Mouse (Mus musculus): ENCODE data around the gene Mrgprb8. TPM values are rescaled to one million over a fixed set of nuclear protein-coding genes. Genes with fewer than 3 reads are reported as not detected.
"Not testable (repeated sequence)": the region's sequence is repeated elsewhere in the genome, so short reads cannot be mapped to it uniquely, and the experiment has no call there.

Gene Mrgprb8
- not detected for total RNA-seq (2021)
- long read RNA-seq, experiment 1: 0 reads
- long read RNA-seq, experiment 2: 0 reads

DNA sequence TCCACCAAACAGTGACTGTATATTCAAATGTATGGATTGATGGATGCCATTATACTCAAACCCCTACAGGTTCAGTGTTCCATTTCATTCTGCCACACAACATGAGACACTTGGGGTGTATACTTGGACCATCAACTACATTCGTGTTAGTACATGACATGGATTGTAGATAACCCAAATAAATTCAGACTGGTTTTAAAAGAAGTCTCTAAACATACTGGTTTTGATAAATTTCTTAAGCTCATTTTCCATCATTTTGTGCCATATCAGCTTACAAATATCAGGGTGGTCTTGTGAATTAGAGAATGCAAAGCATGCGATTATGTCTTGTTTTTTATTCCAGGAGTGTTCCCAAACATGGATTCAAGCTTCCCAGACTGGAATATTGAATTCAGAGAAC lies at the start of gene Mrgprb8:
Gene Mrgprb8 (plus strand): TSS at position 301 of the 400 bp plus-strand sequence.
- DNase-seq: no peak

- DNase-seq: not testable (repeated sequence)
Measured at GRCm38 (mm10) chr7:48435936-48436335, 47.6 kb downstream of the Mrgprb8 start.

- no peak for DNase-seq
Measured at GRCm38 (mm10) chr7:48436581-48436980, 48.3 kb downstream of the Mrgprb8 start.

Other genes with a start within 250 kb of the Mrgprb8 start
- gene Mrgprb5, start 219.5 kb upstream of the Mrgprb8 start, total RNA-seq (2021): not detected
- not detected for gene Mrgprb4, start 189.2 kb upstream of the Mrgprb8 start, total RNA-seq (2021)
- gene Mrgprb1, start 67.8 kb downstream of the Mrgprb8 start, total RNA-seq (2021): under 1 TPM; 0.07 to 0.30 TPM
- not detected for gene Mrgprx2, start 110.8 kb downstream of the Mrgprb8 start, total RNA-seq (2021)
- not detected for gene Mrgprb2, start 169.6 kb downstream of the Mrgprb8 start, total RNA-seq (2021)